Mouse (Mus musculus): ENCODE measurements around the gene Nhlrc4.

Nhlrc4 gene

GRCm38 (mm10) chr17:25925348-25925747 is 19.4 kb downstream of the Nhlrc4 start:
- no peak for DNase-seq (ENCODE audit: low spot score in 2 of 2)

- DNase-seq (ENCODE audit: low spot score in 2 of 2) = no peak
Measured at GRCm38 (mm10) chr17:25922120-25922519, 22.6 kb downstream of the Nhlrc4 start.

GRCm38 (mm10) chr17:25919786-25920642 is 24.7 kb downstream of the Nhlrc4 start:
- DNase-seq (ENCODE audit: low spot score in 2 of 2) = peak; percentile 100

- DNase-seq (ENCODE audit: low spot score in 2 of 2) = peak in 1 of 2 experiments; percentile 59
Measured at GRCm38 (mm10) chr17:25919144-25919785, 25.5 kb downstream of the Nhlrc4 start, which contains the start of gene Rab40c. TSS of gene Rab40c (minus strand) at chr17:25919727.

- no peak for DNase-seq (ENCODE audit: low spot score in 2 of 2)
Measured at GRCm38 (mm10) chr17:25918037-25918750, 26.6 kb downstream of the Nhlrc4 start.

- DNase-seq (ENCODE audit: low spot score in 2 of 2) = no peak
Measured at GRCm38 (mm10) chr17:25916931-25917647, 27.7 kb downstream of the Nhlrc4 start.

- DNase-seq (ENCODE audit: low spot score in 2 of 2) = no peak
Measured at GRCm38 (mm10) chr17:25914295-25914694, 30.5 kb downstream of the Nhlrc4 start.

GRCm38 (mm10) chr17:25913877-25914275 is 30.9 kb downstream of the Nhlrc4 start:
- no peak for DNase-seq (ENCODE audit: low spot score in 2 of 2)

- no peak for DNase-seq (ENCODE audit: low spot score in 2 of 2)
Measured at GRCm38 (mm10) chr17:25913186-25913876, 31.4 kb downstream of the Nhlrc4 start.

GRCm38 (mm10) chr17:25911816-25912215 is 32.9 kb downstream of the Nhlrc4 start:
- no peak for DNase-seq (ENCODE audit: low spot score in 2 of 2)

GRCm38 (mm10) chr17:25907640-25908039 is 37.1 kb downstream of the Nhlrc4 start:
- DNase-seq (ENCODE audit: low spot score in 2 of 2) = no peak

GRCm38 (mm10) chr17:25903061-25903460 is 41.7 kb downstream of the Nhlrc4 start:
- no peak for DNase-seq (ENCODE audit: low spot score in 2 of 2)

GRCm38 (mm10) chr17:25900193-25900592 is 44.6 kb downstream of the Nhlrc4 start:
- no peak for DNase-seq (ENCODE audit: low spot score in 2 of 2)

GRCm38 (mm10) chr17:25895891-25896290 is 48.9 kb downstream of the Nhlrc4 start:
- no peak for DNase-seq (ENCODE audit: low spot score in 2 of 2)

- no peak for DNase-seq (ENCODE audit: low spot score in 2 of 2)
Measured at GRCm38 (mm10) chr17:25895415-25895814, 49.3 kb downstream of the Nhlrc4 start.

- DNase-seq (ENCODE audit: low spot score in 2 of 2) = peak; percentile 68 to 83
Measured at GRCm38 (mm10) chr17:25893975-25894617, 50.7 kb downstream of the Nhlrc4 start.
